Mouse (Mus musculus) liver, adult 2 months (tissue): ENCODE results near the gene Olfr181. TPM values are rescaled to one million over a fixed set of nuclear protein-coding genes. Genes with fewer than 3 reads are reported as not detected.

Experiments
- DNase-seq: peaks from one replicate; pipeline ENCODE4 v3.0.0-alpha.2; 2011; ENCODE audit warnings: low read depth, low spot score; ENCODE audit errors: extremely low read depth
- H3K27ac ChIP-seq: fragments of 200-500 bp; replicated peaks from 2 replicates; pipeline ENCODE4 v1.5.1; 2012; ENCODE audit warnings: low read depth, mild to moderate bottlenecking, control low read depth, inconsistent platforms, low read length; ENCODE audit not compliant: insufficient read depth
- H3K27me3 ChIP-seq: fragments of 200-500 bp; 2 replicates; pipeline ENCODE4 v1.6.1; 2012; ENCODE audit warnings: mild to moderate bottlenecking, moderate library complexity, low read length, inconsistent platforms; ENCODE audit not compliant: control insufficient read depth, insufficient read depth
- H3K36me3 ChIP-seq: fragments of 200-500 bp; 2 replicates; pipeline ENCODE4 v1.6.1; 2012; ENCODE audit warnings: low read length, inconsistent platforms; ENCODE audit not compliant: control insufficient read depth, insufficient read depth
- H3K4me1 ChIP-seq: fragments of 200-500 bp; 2 replicates; pipeline ENCODE4 v1.6.1; 2011; ENCODE audit warnings: low read length; ENCODE audit not compliant: control insufficient read depth, insufficient read depth
- H3K4me3 ChIP-seq: fragments of 200-500 bp; 2 replicates; pipeline ENCODE4 v1.5.1; 2011; ENCODE audit warnings: low read depth, mild to moderate bottlenecking, control low read depth, low read length, moderate library complexity; ENCODE audit not compliant: insufficient read depth
- H3K79me2 ChIP-seq: fragments of 200-500 bp; 2 replicates; pipeline ENCODE4 v1.6.1; 2012; ENCODE audit warnings: inconsistent platforms, mild to moderate bottlenecking, low read length, moderate library complexity; ENCODE audit not compliant: control insufficient read depth, insufficient read depth
- H3K9ac ChIP-seq: fragments of 200-500 bp; 2 replicates; pipeline ENCODE4 v1.6.1; 2012; ENCODE audit warnings: low read depth, mild to moderate bottlenecking, control low read depth, inconsistent platforms, low read length
- CTCF ChIP-seq: fragments of 200-500 bp; IDR thresholded peaks from 2 replicates; pipeline ENCODE4 v1.5.1; 2011; ENCODE audit warnings: low read depth, low read length, control low read depth
- POLR2A ChIP-seq: fragments of 200-500 bp; IDR thresholded peaks from 2 replicates; pipeline ENCODE4 v1.6.1; 2011; ENCODE audit warnings: low read length, control low read depth; ENCODE audit not compliant: insufficient read depth; ENCODE audit errors: extremely low read depth
- WGBS: fragments of 180-500 bp; shearing (Covaris S2); methylation state at CpG from one replicate; pipeline ENCODE4 v1.1.7; 2018; 5-methylcytosine and 5-hydroxymethylcytosine counted together
- polyA plus RNA-seq: library from polyadenylated mRNA; depleted of rRNA; stranded (reverse); fragments of >200 nt; gene quantifications from 2 replicates; pipeline ENCODE4 v1.2.3, GENCODE M21; 2012; rRNA removed
- total RNA-seq: library from RNA; depleted of rRNA; stranded (reverse); fragments of >200 nt; gene quantifications from 2 replicates; pipeline ENCODE4 v1.2.3, GENCODE M21; 2014; rRNA removed

Gene Olfr181
- total RNA-seq = not detected in 2 replicates
- not detected in 2 replicates for polyA plus RNA-seq

GRCm38 (mm10) chr16:58928655-58929054 lies at the start of gene Olfr181:
Gene Olfr181 (minus strand): TSS chr16:58928755.
- no peak within 1 kb of the TSS for H3K9ac ChIP-seq
- no peaks in the 10 kb centered on the region for H3K79me2 ChIP-seq
- no peak within 1 kb of the TSS for H3K27ac ChIP-seq
- TF ChIP-seq CTCF (no peak), POLR2A (no peak)
- DNase-seq = no peak
- WGBS = 50% methylated on average over 1 of the region's 1 CpGs
- no peaks in the 10 kb centered on the region for H3K4me1 ChIP-seq
- no peaks in the 10 kb centered on the region for H3K27me3 ChIP-seq
- no peaks in the 10 kb centered on the region for H3K36me3 ChIP-seq
- no peak within 1 kb of the TSS for H3K4me3 ChIP-seq

GRCm38 (mm10) chr16:58929292-58929691 lies 737 bp upstream of the Olfr181 start, which contains the start of gene Olfr180:
Gene Olfr180 (minus strand): TSS chr16:58929392.
- Histone ChIP-seq H3K27me3 (no peaks in the 10 kb centered on the region), H3K9ac (no peak within 1 kb of the TSS), H3K79me2 (no peaks in the 10 kb centered on the region), H3K4me1 (no peaks in the 10 kb centered on the region), H3K27ac (no peak within 1 kb of the TSS), H3K4me3 (no peak within 1 kb of the TSS), H3K36me3 (no peaks in the 10 kb centered on the region)
- WGBS = 73% methylated on average over 4 of the region's 4 CpGs
- no peak for TF ChIP-seq POLR2A
- no peak for TF ChIP-seq CTCF
- no peak for DNase-seq

GRCm38 (mm10) chr16:58891963-58892362 lies 36.6 kb downstream of the Olfr181 start, which contains the start of gene Olfr178:
Gene Olfr178 (minus strand): TSS chr16:58892063.
- H3K27ac ChIP-seq = no peak within 1 kb of the TSS
- H3K4me1 ChIP-seq = no peaks in the 10 kb centered on the region
- no peaks in the 10 kb centered on the region for H3K79me2 ChIP-seq
- H3K9ac ChIP-seq = no peak within 1 kb of the TSS
- H3K36me3 ChIP-seq = no peaks in the 10 kb centered on the region
- TF ChIP-seq POLR2A = no peak
- TF ChIP-seq CTCF = no peak
- no peak for DNase-seq
- no peak within 1 kb of the TSS for H3K4me3 ChIP-seq
- H3K27me3 ChIP-seq = no peaks in the 10 kb centered on the region
- 81% methylated on average over 3 of the region's 3 CpGs for WGBS

GRCm38 (mm10) chr16:58884416-58884815 lies 44.1 kb downstream of the Olfr181 start:
- no peak overlapping the region for H3K4me3 ChIP-seq
- no peaks in the 10 kb centered on the region for H3K4me1 ChIP-seq
- no peaks in the 10 kb centered on the region for H3K36me3 ChIP-seq
- no peaks in the 10 kb centered on the region for H3K79me2 ChIP-seq
- 88% methylated on average over 2 of the region's 2 CpGs for WGBS
- no peak for DNase-seq
- H3K9ac ChIP-seq = no peak overlapping the region
- no peak for TF ChIP-seq POLR2A
- no peak for TF ChIP-seq CTCF
- no peak overlapping the region for H3K27ac ChIP-seq
- H3K27me3 ChIP-seq = no peaks in the 10 kb centered on the region

Other genes starting within 250 kb of the Olfr181 start
- not detected in 2 replicates for gene Gpr15, start 209.7 kb downstream of the Olfr181 start, total RNA-seq
- gene Gpr15, start 209.7 kb downstream of the Olfr181 start, polyA plus RNA-seq = 0.10 TPM in 1 of 2 replicates, not detected in the other
- gene Cldnd1, start 200.8 kb downstream of the Olfr181 start, total RNA-seq = 8.4 and 9.1 TPM in 2 replicates
- gene Cldnd1, start 200.8 kb downstream of the Olfr181 start, polyA plus RNA-seq = 30.5 and 32.3 TPM in 2 replicates
- gene Olfr172, start 165.6 kb downstream of the Olfr181 start, total RNA-seq = not detected in 2 replicates
- gene Olfr172, start 165.6 kb downstream of the Olfr181 start, polyA plus RNA-seq = not detected in 2 replicates
- gene Olfr173, start 128.5 kb downstream of the Olfr181 start, total RNA-seq = not detected in 2 replicates
- not detected in 2 replicates for gene Olfr173, start 128.5 kb downstream of the Olfr181 start, polyA plus RNA-seq
- gene Olfr175-ps1, start 102.0 kb downstream of the Olfr181 start, total RNA-seq = not detected in 2 replicates
- not detected in 2 replicates for gene Olfr175-ps1, start 102.0 kb downstream of the Olfr181 start, polyA plus RNA-seq
- not detected in 2 replicates for gene Olfr177, start 54.0 kb downstream of the Olfr181 start, total RNA-seq
- not detected in 2 replicates for gene Olfr177, start 54.0 kb downstream of the Olfr181 start, polyA plus RNA-seq
- not detected in 2 replicates for gene Olfr178, start 36.7 kb downstream of the Olfr181 start, total RNA-seq
- gene Olfr178, start 36.7 kb downstream of the Olfr181 start, polyA plus RNA-seq = not detected in 2 replicates
- gene Olfr180, start 637 bp upstream of the Olfr181 start, total RNA-seq = not detected in 2 replicates
- gene Olfr180, start 637 bp upstream of the Olfr181 start, polyA plus RNA-seq = not detected in 2 replicates
- not detected in 2 replicates for gene Olfr183, start 66.6 kb upstream of the Olfr181 start, total RNA-seq
- not detected in 2 replicates for gene Olfr183, start 66.6 kb upstream of the Olfr181 start, polyA plus RNA-seq
- gene Olfr186, start 101.5 kb upstream of the Olfr181 start, total RNA-seq = not detected in 2 replicates
- gene Olfr186, start 101.5 kb upstream of the Olfr181 start, polyA plus RNA-seq = not detected in 2 replicates
- not detected in 2 replicates for gene Olfr187, start 111.0 kb upstream of the Olfr181 start, total RNA-seq
- gene Olfr187, start 111.0 kb upstream of the Olfr181 start, polyA plus RNA-seq = not detected in 2 replicates
- not detected in 2 replicates for gene Olfr190, start 149.2 kb upstream of the Olfr181 start, total RNA-seq
- not detected in 2 replicates for gene Olfr190, start 149.2 kb upstream of the Olfr181 start, polyA plus RNA-seq
- not detected in 2 replicates for gene Olfr191, start 161.1 kb upstream of the Olfr181 start, total RNA-seq
- gene Olfr191, start 161.1 kb upstream of the Olfr181 start, polyA plus RNA-seq = not detected in 2 replicates
- gene Olfr193, start 183.1 kb upstream of the Olfr181 start, total RNA-seq = not detected in 2 replicates
- gene Olfr193, start 183.1 kb upstream of the Olfr181 start, polyA plus RNA-seq = not detected in 2 replicates
- not detected in 2 replicates for gene Olfr194, start 192.3 kb upstream of the Olfr181 start, total RNA-seq
- gene Olfr194, start 192.3 kb upstream of the Olfr181 start, polyA plus RNA-seq = not detected in 2 replicates
- gene Olfr195, start 218.3 kb upstream of the Olfr181 start, total RNA-seq = not detected in 2 replicates
- not detected in 2 replicates for gene Olfr195, start 218.3 kb upstream of the Olfr181 start, polyA plus RNA-seq
- not detected in 2 replicates for gene Olfr196, start 241.7 kb upstream of the Olfr181 start, total RNA-seq
- not detected in 2 replicates for gene Olfr196, start 241.7 kb upstream of the Olfr181 start, polyA plus RNA-seq